Mouse (Mus musculus) MEL (cell line): ENCODE data around the gene Ube2q1. TPM values are rescaled to one million over a fixed set of nuclear protein-coding genes. Genes with fewer than 3 reads are reported as not detected.

Experiments
- DNase-seq: peaks from one replicate; pipeline ENCODE4 v3.0.0; 2011; ENCODE audit warnings: low read depth, low spot score
- H3K27ac ChIP-seq: 2 replicates; pipeline ENCODE4 v1.5.1; 2012; ENCODE audit warnings: low read depth, mild to moderate bottlenecking, control low read depth, low read length, moderate library complexity; ENCODE audit not compliant: control insufficient read depth
- H3K27me3 ChIP-seq, 2 experiments: fragments of 150-350 bp in 1 of 2; sonication (generic) in 1 of 2; 2 replicates each; pipeline ENCODE4 v1.6.1; 2012; ENCODE audit warnings: low read length in 2 of 2, mild to moderate bottlenecking in 2 of 2, improper control_type of control experiment in 1 of 2, moderate library complexity in 1 of 2; ENCODE audit not compliant: insufficient read depth in 2 of 2, control insufficient read depth in 1 of 2
- H3K36me3 ChIP-seq, 2 experiments: 2 replicates each; pipeline ENCODE4 v1.6.1; 2012 to 2014; ENCODE audit warnings: low read length in 2 of 2, improper control_type of control experiment in 1 of 2, inconsistent platforms in 1 of 2, mild to moderate bottlenecking in 1 of 2; ENCODE audit not compliant: insufficient read depth in 2 of 2, control insufficient read depth in 1 of 2
- H3K4me1 ChIP-seq, 2 experiments: fragments of 150-350 bp in 1 of 2; sonication (generic) in 1 of 2; 2 replicates each; pipeline ENCODE4 v1.6.1; 2012; ENCODE audit warnings: low read length in 2 of 2, improper control_type of control experiment in 1 of 2, mild to moderate bottlenecking in 1 of 2; ENCODE audit not compliant: insufficient read depth in 2 of 2, control insufficient read depth in 1 of 2
- H3K4me3 ChIP-seq, 2 experiments: fragments of 150-350 bp in 1 of 2; sonication (generic) in 1 of 2; 2 replicates each; pipeline ENCODE4 v1.5.1; 2012; ENCODE audit warnings: low read depth in 2 of 2, low read length in 2 of 2, mild to moderate bottlenecking in 2 of 2, moderate library complexity in 2 of 2, control low read depth in 1 of 2, improper control_type of control experiment in 1 of 2; ENCODE audit not compliant: control insufficient read depth in 1 of 2, insufficient read depth in 1 of 2
- H3K79me2 ChIP-seq: 2 replicates; pipeline ENCODE4 v1.6.1; 2012; ENCODE audit warnings: mild to moderate bottlenecking, low read length, moderate library complexity; ENCODE audit not compliant: control insufficient read depth, poor library complexity, insufficient read depth
- H3K9ac ChIP-seq: 2 replicates; pipeline ENCODE4 v1.6.1; 2012; ENCODE audit warnings: low read depth, mild to moderate bottlenecking, control low read depth, low read length, moderate library complexity; ENCODE audit not compliant: control insufficient read depth, poor library complexity, severe bottlenecking
- H3K9me3 ChIP-seq: fragments of 150-350 bp; sonication (generic); replicated peaks from 2 replicates; pipeline ENCODE4 v1.6.1; 2012; ENCODE audit warnings: mild to moderate bottlenecking, low read length, improper control_type of control experiment, moderate library complexity; ENCODE audit not compliant: insufficient read depth
- CHD1 ChIP-seq: IDR thresholded peaks from 2 replicates; pipeline ENCODE4 v1.6.1; 2012; ENCODE audit warnings: low read depth, mild to moderate bottlenecking, inconsistent platforms, low read length, improper control_type of control experiment
- CTCF ChIP-seq, 3 experiments: IDR thresholded peaks in 2 of 3; conservative IDR thresholded peaks in 1 of 3; 2 replicates each; pipeline ENCODE4 v1.5.1; 2011 to 2012; ENCODE audit warnings: low read length in 3 of 3, low read depth in 2 of 3, mild to moderate bottlenecking in 2 of 3, improper control_type of control experiment in 1 of 3, inconsistent platforms in 1 of 3, mixed read lengths in 1 of 3, moderate library complexity in 1 of 3; ENCODE audit not compliant: control insufficient read depth in 1 of 3, insufficient read depth in 1 of 3, poor library complexity in 1 of 3, severe bottlenecking in 1 of 3
- E2F4 ChIP-seq: IDR thresholded peaks from 2 replicates; pipeline ENCODE4 v1.6.1; 2011; ENCODE audit warnings: low read depth, low read length, improper control_type of control experiment, borderline replicate concordance
- ELF1 ChIP-seq: IDR thresholded peaks from 2 replicates; pipeline ENCODE4 v1.6.1; 2014; ENCODE audit warnings: low read depth, mild to moderate bottlenecking, inconsistent platforms, low read length, improper control_type of control experiment, moderate library complexity
- EP300 ChIP-seq, 2 experiments: IDR thresholded peaks; 2 replicates each; pipeline ENCODE4 v1.6.1; 2011; ENCODE audit warnings: improper control_type of control experiment in 2 of 2, low read length in 2 of 2, low read depth in 1 of 2, mild to moderate bottlenecking in 1 of 2
- ETS1 ChIP-seq: IDR thresholded peaks from 2 replicates; pipeline ENCODE4 v1.6.1; 2012; ENCODE audit warnings: low read depth, mild to moderate bottlenecking, inconsistent platforms, low read length, improper control_type of control experiment, moderate library complexity
- GABPA ChIP-seq: IDR thresholded peaks from 2 replicates; pipeline ENCODE4 v1.6.1; 2012; ENCODE audit warnings: low read depth, mild to moderate bottlenecking, inconsistent platforms, low read length, improper control_type of control experiment, moderate library complexity
- GATA1 ChIP-seq: IDR thresholded peaks from 2 replicates; pipeline ENCODE4 v1.6.1; 2011; ENCODE audit warnings: low read depth, low read length, improper control_type of control experiment
- HCFC1 ChIP-seq: IDR thresholded peaks from 2 replicates; pipeline ENCODE4 v1.6.1; 2012; ENCODE audit warnings: low read depth, mild to moderate bottlenecking, inconsistent platforms, low read length, improper control_type of control experiment, moderate library complexity
- JUND ChIP-seq: IDR thresholded peaks from 2 replicates; pipeline ENCODE4 v1.6.1; 2011; ENCODE audit warnings: low read depth, mild to moderate bottlenecking, improper control_type of control experiment, low read length
- KAT2A ChIP-seq: conservative IDR thresholded peaks from 2 replicates; pipeline ENCODE4 v1.6.1; 2012; ENCODE audit warnings: low read depth, low read length, improper control_type of control experiment, inconsistent platforms
- MAFK ChIP-seq: IDR thresholded peaks from 2 replicates; pipeline ENCODE4 v1.6.1; 2011; ENCODE audit warnings: low read depth, mild to moderate bottlenecking, low read length, improper control_type of control experiment, borderline replicate concordance
- MAX ChIP-seq: IDR thresholded peaks from 2 replicates; pipeline ENCODE4 v1.6.1; 2011; ENCODE audit warnings: low read length, improper control_type of control experiment
- MEF2A ChIP-seq: IDR thresholded peaks from 2 replicates; pipeline ENCODE4 v1.6.1; 2014; ENCODE audit warnings: low read depth, mild to moderate bottlenecking, inconsistent platforms, low read length, improper control_type of control experiment; ENCODE audit not compliant: poor library complexity, insufficient replicate concordance, severe bottlenecking; ENCODE audit errors: extremely low read depth
- MXI1 ChIP-seq: IDR thresholded peaks from 2 replicates; pipeline ENCODE4 v1.6.1; 2011; ENCODE audit warnings: mild to moderate bottlenecking, low read depth, low read length, improper control_type of control experiment
- MYB ChIP-seq: IDR thresholded peaks from 2 replicates; pipeline ENCODE4 v1.6.1; 2011; ENCODE audit warnings: mild to moderate bottlenecking, low read depth, low read length, improper control_type of control experiment
- MYC ChIP-seq: IDR thresholded peaks from 2 replicates; pipeline ENCODE4 v1.6.1; 2011; ENCODE audit warnings: low read depth, mild to moderate bottlenecking, low read length, improper control_type of control experiment, moderate library complexity
- NELFE ChIP-seq: IDR thresholded peaks from 2 replicates; pipeline ENCODE4 v1.6.1; 2011; ENCODE audit warnings: low read depth, low read length, improper control_type of control experiment
- NRF1 ChIP-seq: IDR thresholded peaks from 2 replicates; pipeline ENCODE4 v1.6.1; 2014; ENCODE audit warnings: low read depth, mild to moderate bottlenecking, inconsistent platforms, low read length, improper control_type of control experiment, moderate library complexity; ENCODE audit not compliant: poor library complexity, insufficient read depth, severe bottlenecking
- POLR2A ChIP-seq, 2 experiments: IDR thresholded peaks; 2 replicates each; pipeline ENCODE4 v1.6.1; 2011 to 2012; ENCODE audit warnings: low read length in 2 of 2, mild to moderate bottlenecking in 2 of 2, control low read depth in 1 of 2, improper control_type of control experiment in 1 of 2, low read depth in 1 of 2, moderate library complexity in 1 of 2; ENCODE audit not compliant: control insufficient read depth in 1 of 2, insufficient read depth in 1 of 2, poor library complexity in 1 of 2
- POLR2AphosphoS2 ChIP-seq: IDR thresholded peaks from 2 replicates; pipeline ENCODE4 v1.6.1; 2011; ENCODE audit warnings: low read length, improper control_type of control experiment
- POLR2AphosphoS5 ChIP-seq: IDR thresholded peaks from 2 replicates; pipeline ENCODE4 v1.6.1; 2012; ENCODE audit warnings: low read depth, borderline replicate concordance, mild to moderate bottlenecking, inconsistent platforms, low read length, moderate library complexity, mixed read lengths
- RAD21 ChIP-seq: IDR thresholded peaks from 2 replicates; pipeline ENCODE4 v1.6.1; 2011; ENCODE audit warnings: mild to moderate bottlenecking, low read depth, low read length, improper control_type of control experiment
- TAL1 ChIP-seq: IDR thresholded peaks from 2 replicates; pipeline ENCODE4 v1.6.1; 2012; ENCODE audit warnings: mild to moderate bottlenecking, inconsistent platforms, low read length, moderate library complexity, mixed read lengths
- TBP ChIP-seq: IDR thresholded peaks from 2 replicates; pipeline ENCODE4 v1.8.0; 2011; ENCODE audit warnings: low read depth, low read length, improper control_type of control experiment
- TCF12 ChIP-seq: IDR thresholded peaks from 2 replicates; pipeline ENCODE4 v1.6.1; 2014; ENCODE audit warnings: low read depth, mild to moderate bottlenecking, inconsistent platforms, low read length, improper control_type of control experiment, moderate library complexity
- USF1 ChIP-seq: IDR thresholded peaks from 2 replicates; pipeline ENCODE4 v1.6.1; 2014; ENCODE audit warnings: low read depth, mild to moderate bottlenecking, inconsistent platforms, low read length, improper control_type of control experiment, moderate library complexity
- USF2 ChIP-seq, 2 experiments: IDR thresholded peaks; 2 replicates each; pipeline ENCODE4 v1.6.1; 2011 to 2012; ENCODE audit warnings: improper control_type of control experiment in 2 of 2, low read length in 2 of 2, borderline replicate concordance in 1 of 2, inconsistent platforms in 1 of 2, low read depth in 1 of 2, mild to moderate bottlenecking in 1 of 2; ENCODE audit not compliant: insufficient read depth in 1 of 2
- ZC3H11A ChIP-seq: IDR thresholded peaks from 2 replicates; pipeline ENCODE4 v1.6.1; 2012; ENCODE audit warnings: low read depth, mild to moderate bottlenecking, inconsistent platforms, low read length, improper control_type of control experiment
- ZKSCAN1 ChIP-seq: IDR thresholded peaks from 2 replicates; pipeline ENCODE4 v1.6.1; 2012; ENCODE audit warnings: low read depth, mild to moderate bottlenecking, inconsistent platforms, low read length, improper control_type of control experiment, moderate library complexity
- ZNF384 ChIP-seq: IDR thresholded peaks from 2 replicates; pipeline ENCODE4 v1.6.1; 2012; ENCODE audit warnings: low read depth, mild to moderate bottlenecking, inconsistent platforms, low read length, improper control_type of control experiment
- polyA plus RNA-seq, 2 experiments: library from polyadenylated mRNA; stranded (reverse) in 1 of 2; unstranded in 1 of 2; fragments of >175 nt in 1 of 2; fragments of >200 nt in 1 of 2; gene quantifications; 2 replicates each; pipeline versions ENCODE4 v1.2.1 to v1.2.4; 2012; ENCODE audit warnings: low replicate concordance in 2 of 2, low read depth in 1 of 2; ENCODE audit not compliant: insufficient read length in 2 of 2, insufficient read depth in 1 of 2, missing spikeins in 1 of 2
- total RNA-seq: library from RNA; depleted of rRNA; stranded (reverse); fragments of 300-350 nt; gene quantifications from 2 replicates; pipeline ENCODE4 v1.2.3, GENCODE M21; 2012

The Ube2q1 gene
- total and polyA plus RNA-seq, 3 experiments = 73.8 to 162 (median 89.0) TPM

DNA sequence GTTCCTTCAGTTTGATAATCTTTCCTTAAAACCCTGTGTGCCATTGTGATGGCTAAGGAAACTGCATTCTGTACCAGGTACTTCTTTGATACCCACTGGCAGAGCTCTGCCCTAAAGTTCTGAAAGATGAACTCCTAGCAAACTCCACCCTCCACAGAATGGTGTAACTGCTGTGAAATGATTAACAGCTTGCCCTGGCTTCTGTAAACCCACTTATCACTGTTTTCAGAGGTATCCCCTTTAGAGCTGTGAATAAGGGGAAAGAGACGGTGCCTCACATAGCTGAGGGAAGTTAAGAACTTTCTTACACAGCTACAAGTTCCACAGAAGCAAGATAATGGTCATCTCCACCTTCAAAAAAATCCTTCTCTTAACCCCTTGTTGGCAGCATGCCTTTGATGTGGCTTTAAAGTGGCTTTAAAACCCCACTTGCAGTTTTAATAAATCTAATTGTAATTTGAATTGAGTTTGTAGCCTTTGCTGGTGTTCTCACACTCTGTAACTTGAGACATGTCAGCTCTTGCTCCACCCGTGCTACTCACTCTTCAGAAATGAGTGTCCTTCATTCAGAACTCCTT, 2.9 kb upstream of the Ube2q1 start (continued):
- no peak for TF ChIP-seq POLR2AphosphoS5
- TF ChIP-seq ZNF384 = peak; percentile 66
- peak; percentile 68 for TF ChIP-seq TAL1
- TF ChIP-seq TCF12 = peak; percentile 54; the same call in 1 of the 2 replicates
- no peak; a peak in 1 of 6 replicates for TF ChIP-seq CTCF (IDR thresholded peaks at IDR 0.05 in 2 of 3, conservative IDR thresholded peaks at IDR 0.05 in 1 of 3; ENCODE audit: control insufficient read depth in 1 of 3, insufficient read depth in 1 of 3, low read depth in 2 of 3, low read length in 3 of 3, poor library complexity in 1 of 3, severe bottlenecking in 1 of 3)
- no peak for TF ChIP-seq ZC3H11A
- no peak for TF ChIP-seq HCFC1
- TF ChIP-seq MAFK = no peak
- TF ChIP-seq USF1 = peak; percentile 5; the same call in 1 of the 2 replicates
- 0 out of 2 replicates have a peak, but pooled peaks have one; percentile 15 for TF ChIP-seq JUND
- TF ChIP-seq MEF2A = no peak
- TF ChIP-seq CHD1 = 0 out of 2 replicates have a peak, but pooled peaks have one; percentile 42

DNA sequence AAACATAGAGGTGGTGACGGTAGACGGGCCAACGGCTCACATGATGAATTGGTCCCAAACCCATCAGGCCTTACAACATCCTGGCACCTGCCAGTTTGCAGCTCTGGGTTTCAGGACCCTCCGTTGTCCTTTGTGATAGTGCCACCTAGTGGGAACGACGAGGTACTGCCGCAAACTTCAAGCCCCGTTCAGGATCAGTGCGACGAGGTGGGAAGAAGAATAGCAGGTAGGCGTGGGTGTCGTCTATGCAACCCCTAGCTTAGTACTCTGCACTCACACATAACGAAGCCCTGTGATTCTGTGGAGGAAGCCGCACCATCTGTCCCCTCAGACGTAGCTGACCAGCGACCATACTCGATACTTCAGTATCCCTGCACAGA, 838 bp upstream of the Ube2q1 start:
- H3K9me3 ChIP-seq = no peaks in the 10 kb centered on the region
- peak overlapping the region; percentile 59 to 62 for H3K4me3 ChIP-seq
- peaks cover 43% of the 10 kb centered on the region for H3K79me2 ChIP-seq
- no peaks in the 10 kb centered on the region for H3K27me3 ChIP-seq
- peak overlapping the region; percentile 82 for H3K27ac ChIP-seq
- DNase-seq = peak; percentile 96
- peak overlapping the region; percentile 78 for H3K9ac ChIP-seq
- peaks cover 22 to 37% of the 10 kb centered on the region in 2 experiments for H3K4me1 ChIP-seq
- H3K36me3 ChIP-seq = peaks cover 14 to 38% of the 10 kb centered on the region in 2 experiments
- TF ChIP-seq EP300 (IDR thresholded peaks at IDR 0.05; ENCODE audit: low read depth in 1 of 2, low read length in 2 of 2) (no peak), RAD21 (peak; percentile 98), ETS1 (peak; percentile 36; the same call in 1 of the 2 replicates), ZKSCAN1 (no peak), POLR2AphosphoS5 (no peak), NRF1 (no peak), CHD1 (no peak), HCFC1 (no peak; the same call in 1 of the 2 replicates), KAT2A (no peak), GABPA (no peak), ZC3H11A (peak; percentile 84), NELFE (no peak), USF2 (IDR thresholded peaks at IDR 0.05; ENCODE audit: borderline replicate concordance in 1 of 2, insufficient read depth in 1 of 2, low read depth in 1 of 2, low read length in 2 of 2) (no peak), MYC (no peak), MAX (no peak), TCF12 (no peak), USF1 (peak; percentile 6; the same call in 1 of the 2 replicates), MYB (no peak), MXI1 (no peak), TBP (no peak; the same call in 1 of the 2 replicates), JUND (0 out of 2 replicates have a peak, but pooled peaks have one; percentile 16), E2F4 (no peak), CTCF (IDR thresholded peaks at IDR 0.05 in 2 of 3, conservative IDR thresholded peaks at IDR 0.05 in 1 of 3; ENCODE audit: control insufficient read depth in 1 of 3, insufficient read depth in 1 of 3, low read depth in 2 of 3, low read length in 3 of 3, poor library complexity in 1 of 3, severe bottlenecking in 1 of 3) (peak in 2 of 3 experiments; percentile 98 to 99), GATA1 (peak; percentile 5; the same call in 1 of the 2 replicates), ELF1 (peak; percentile 29; the same call in 1 of the 2 replicates), POLR2A (IDR thresholded peaks at IDR 0.05; ENCODE audit: control insufficient read depth in 1 of 2, insufficient read depth in 1 of 2, low read depth in 1 of 2, low read length in 2 of 2, poor library complexity in 1 of 2) (no peak), MEF2A (no peak), TAL1 (no peak), POLR2AphosphoS2 (no peak)
